Mouse (Mus musculus) activated CD4-positive, CD25-positive, alpha-beta regulatory T cell, adult 4 months (primary cell): Measurements from ENCODE around the gene Rfk. TPM values are rescaled to one million over a fixed set of nuclear protein-coding genes. Genes with fewer than 3 reads are reported as not detected.

Experiments
- ATAC-seq: one replicate; pipeline ENCODE4 v1.8.0; 2017
- polyA plus RNA-seq, 2 experiments: library from polyadenylated mRNA; unstranded; fragments of 100-300 nt; shearing (Covaris generic); gene quantifications; one replicate each; pipeline ENCODE4 v1.2.1; 2017

Rfk gene
- polyA plus RNA-seq, 2 experiments from 2014 or later = 20.6 to 30.8 TPM

DNA sequence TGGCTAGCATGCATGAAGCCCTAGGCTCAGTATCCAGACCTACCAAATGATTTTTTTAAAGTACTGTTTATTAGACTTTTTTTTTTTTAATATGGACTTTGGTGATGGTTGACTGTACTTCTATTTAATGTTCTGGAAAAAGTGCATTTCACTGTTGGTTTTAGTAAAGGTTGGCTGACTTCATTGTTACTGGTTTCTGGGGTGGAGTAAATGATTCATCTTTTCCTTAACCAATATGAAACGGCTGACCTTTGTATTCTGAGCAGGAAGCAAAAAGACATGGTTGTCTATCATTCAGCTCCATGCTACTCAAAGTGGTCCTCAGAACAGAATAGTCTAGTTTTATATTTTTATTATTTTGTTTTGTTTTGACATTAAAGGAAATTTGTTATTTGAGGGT, 8.4 kb upstream of the Rfk start:
- no peak for ATAC-seq

DNA sequence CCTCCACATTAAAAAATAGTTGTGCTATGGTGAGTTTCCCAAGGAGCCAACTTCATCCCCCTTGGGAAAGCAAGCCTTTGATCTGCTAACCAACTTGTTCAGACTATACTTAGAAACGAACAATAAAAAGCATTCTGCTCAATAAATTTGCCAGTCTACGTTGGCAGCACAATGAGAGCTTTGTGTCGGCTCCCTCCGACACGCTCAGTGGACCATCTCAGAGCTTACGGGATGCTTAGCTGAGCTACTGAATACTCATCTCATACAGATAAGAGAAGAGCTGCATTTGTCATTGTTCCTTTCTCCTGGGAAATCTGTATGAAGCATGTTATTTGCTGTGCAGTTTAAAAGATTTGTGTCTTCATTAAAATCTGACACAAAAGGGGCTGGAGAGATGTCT, 7.4 kb upstream of the Rfk start:
- no peak for ATAC-seq

DNA sequence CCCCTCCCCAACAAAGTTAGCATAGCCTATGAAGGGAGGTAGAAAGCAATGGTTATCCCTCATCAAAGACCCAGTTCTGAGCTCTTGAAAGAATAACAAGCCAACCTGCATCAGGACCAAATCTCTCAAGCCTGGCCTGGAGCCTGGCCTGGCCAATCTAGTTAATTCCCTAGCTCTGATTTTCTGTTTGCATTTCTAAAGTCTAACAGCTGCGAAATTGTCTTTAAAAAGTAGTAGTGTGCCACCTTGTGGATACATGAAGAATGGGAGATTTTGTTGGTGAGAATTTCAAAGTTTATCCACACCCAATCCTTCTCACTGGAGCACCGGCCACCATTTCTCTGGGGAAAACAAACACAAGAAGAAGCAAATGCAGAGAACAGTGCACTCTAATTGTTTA, 5.4 kb upstream of the Rfk start:
- ATAC-seq = no peak

GRCm38 (mm10) chr19:17392866-17393265, 977 bp upstream of the Rfk start:
- ATAC-seq = no peak

DNA sequence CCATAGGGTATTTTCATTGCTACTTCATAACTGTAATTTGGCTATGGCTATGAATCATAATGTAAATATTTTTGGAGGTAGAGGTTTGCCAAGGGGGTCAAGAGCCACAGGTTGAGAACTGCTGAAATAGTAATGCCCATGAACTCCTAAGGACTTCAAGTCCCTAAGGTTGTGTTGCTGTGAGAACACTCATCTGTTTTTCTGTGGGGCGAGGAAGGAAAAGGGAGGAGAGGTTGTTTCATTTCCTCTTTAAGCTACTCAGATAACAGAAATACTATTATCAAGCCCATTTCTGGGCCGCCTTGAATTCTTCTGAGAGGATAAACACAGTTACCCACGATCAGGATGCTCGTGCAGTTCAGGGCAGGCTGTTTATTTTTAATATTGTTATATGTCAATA, 3.0 kb downstream of the Rfk start:
- no peak for ATAC-seq

DNA sequence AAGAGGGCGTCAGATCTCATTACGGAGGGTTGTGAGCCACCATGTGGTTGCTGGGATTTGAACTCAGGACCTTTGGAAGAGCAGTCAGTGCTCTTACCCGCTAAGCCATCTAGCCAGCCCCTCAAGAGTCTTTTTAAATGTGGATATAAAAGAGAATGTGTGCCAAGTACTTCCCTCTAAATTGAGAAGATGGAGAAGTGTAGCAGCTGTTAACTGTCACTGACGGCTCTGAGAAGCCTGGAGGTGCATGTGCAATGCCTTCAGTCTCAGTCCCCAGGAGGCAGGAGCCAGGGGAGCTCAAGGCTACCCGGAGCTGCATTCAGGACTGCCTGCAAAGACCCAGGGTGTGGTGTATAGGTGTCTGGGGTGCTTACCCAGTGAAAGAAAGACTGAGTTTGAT, 4.1 kb downstream of the Rfk start:
- ATAC-seq = no peak

- no peak for ATAC-seq
Observed at GRCm38 (mm10) chr19:17399965-17400364, 6.1 kb downstream of the Rfk start.

DNA sequence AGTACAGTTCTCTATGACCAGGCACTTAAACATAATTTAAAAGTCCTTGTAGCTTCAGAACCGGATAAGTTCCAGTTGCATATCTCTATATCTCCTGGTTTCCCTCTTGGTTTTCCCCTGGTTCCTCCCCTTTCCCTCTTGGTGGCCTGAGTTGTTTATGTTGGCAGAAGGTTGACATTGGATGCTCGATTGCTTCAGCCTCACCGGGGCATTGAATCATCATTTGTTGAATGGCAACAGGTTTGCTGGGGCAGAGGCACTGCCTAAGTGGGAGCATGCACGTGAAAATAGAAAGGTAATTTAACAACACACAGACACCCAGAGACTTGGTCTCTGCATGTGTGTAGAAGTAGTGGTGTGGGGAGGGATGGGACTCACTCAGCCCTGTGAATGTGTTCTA, 6.7 kb downstream of the Rfk start:
- no peak for ATAC-seq

DNA sequence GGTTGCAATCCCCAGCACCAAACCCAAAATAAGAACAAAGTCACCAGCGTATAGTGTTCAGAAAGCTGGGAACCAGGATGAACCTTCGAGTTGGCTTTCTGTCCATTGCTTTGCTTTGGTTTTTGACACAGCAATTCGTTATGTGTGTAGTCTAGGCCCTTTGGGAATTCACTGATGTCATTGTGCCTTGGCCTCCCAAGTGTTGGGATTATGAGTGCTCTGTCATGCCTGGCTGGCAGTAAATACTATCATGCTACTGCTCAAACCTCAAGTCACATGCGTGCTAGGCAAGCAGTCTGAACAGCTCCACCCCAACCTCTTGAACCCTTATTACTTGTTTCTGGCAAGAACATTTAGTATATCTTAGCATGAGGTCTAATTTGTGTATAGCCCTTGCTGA, 9.3 kb downstream of the Rfk start:
- no peak for ATAC-seq

DNA sequence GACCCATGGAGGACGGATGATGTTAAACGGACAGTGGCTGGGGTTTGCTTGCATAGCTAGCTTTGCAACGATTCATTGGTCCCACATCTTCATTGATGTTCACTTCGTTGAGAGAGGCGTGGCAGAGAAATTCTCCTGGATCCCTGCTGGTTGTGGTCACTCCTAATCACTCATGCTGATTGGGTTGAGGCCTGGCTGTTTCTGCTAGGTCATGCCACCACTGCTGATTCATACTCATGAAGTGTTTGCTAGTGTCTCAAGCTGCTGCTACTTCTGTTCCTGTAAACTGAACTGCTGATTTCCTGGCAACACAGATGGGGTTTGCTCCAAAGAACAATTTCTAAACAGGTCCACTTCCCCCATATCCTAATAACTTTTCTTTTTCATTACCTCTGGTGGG, 13.0 kb downstream of the Rfk start:
- no peak for ATAC-seq

DNA sequence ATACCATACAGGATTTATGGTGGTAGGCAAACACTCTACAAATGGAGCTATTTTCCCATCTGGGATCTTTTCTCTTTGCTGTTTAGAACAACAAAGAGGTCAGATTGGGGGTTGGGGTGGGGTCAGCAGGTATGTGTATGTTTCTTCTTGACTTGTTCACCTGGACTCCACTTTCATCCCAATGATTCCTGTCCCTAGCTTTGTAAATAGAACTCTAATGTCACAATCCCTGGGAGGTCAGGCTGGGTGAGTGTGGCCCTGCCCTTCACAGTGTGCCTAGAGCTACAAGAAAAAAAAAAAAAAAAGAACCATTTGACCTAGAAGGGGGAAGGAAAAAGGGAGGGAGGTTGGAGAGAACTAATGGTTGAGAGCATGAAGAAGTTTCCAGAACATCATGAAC, 14.7 kb downstream of the Rfk start:
- no peak for ATAC-seq

DNA sequence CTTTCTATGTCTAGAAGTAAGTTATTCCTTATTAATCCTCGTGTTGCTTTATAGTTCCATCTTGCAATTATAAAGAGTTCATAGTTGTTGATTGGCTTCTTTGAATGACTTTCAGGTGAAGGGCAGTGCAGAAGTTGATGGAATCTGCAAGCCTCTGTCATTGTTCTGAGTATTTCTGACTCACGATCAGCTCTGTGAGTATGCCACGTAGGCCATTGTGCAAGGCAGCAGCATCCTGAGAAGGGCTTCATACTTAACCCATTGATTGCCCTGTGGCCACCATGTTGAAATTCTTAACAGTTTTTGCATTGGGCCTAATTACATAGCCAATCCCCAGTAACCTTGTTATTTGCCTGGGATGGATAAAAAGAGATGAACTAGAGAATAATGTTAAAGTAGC, 15.5 kb downstream of the Rfk start:
- ATAC-seq = no peak

DNA sequence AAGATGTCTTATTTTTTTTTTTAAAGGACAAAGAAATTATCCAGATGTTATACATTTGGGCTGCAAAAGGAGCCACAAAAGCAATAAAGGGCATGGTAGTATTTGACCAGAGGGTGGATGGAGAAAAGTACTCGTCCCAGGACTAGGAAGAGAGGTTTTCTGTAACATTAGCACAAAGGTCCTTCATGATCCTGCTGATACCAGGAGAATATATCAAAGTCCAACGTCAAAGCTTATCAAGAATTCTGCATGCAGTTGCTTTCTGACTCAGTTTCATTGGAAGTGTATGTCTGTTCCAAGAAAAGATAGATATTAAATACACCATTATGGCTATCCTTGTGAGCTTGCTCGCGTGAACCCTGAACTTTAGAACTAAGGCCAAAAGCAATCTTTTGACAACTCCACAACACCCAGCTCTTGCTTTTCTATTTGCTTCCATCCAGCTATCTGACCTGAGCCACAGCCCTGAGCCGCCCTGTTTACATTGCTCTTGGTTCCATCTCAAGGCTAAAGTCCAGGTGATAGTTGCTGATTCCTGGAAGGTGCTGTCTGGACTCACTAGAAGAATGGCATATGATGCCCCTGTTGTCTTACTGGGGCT, 16.7 kb downstream of the Rfk start:
- ATAC-seq = no peak

- ATAC-seq = no peak
Observed at GRCm38 (mm10) chr19:17412915-17413459, 19.1 kb downstream of the Rfk start.

- no peak for ATAC-seq
Observed at GRCm38 (mm10) chr19:17417855-17418254, 24.0 kb downstream of the Rfk start.

GRCm38 (mm10) chr19:17423306-17423705, 29.5 kb downstream of the Rfk start:
- ATAC-seq = no peak

GRCm38 (mm10) chr19:17427824-17428560, 34.1 kb downstream of the Rfk start:
- ATAC-seq = no peak

DNA sequence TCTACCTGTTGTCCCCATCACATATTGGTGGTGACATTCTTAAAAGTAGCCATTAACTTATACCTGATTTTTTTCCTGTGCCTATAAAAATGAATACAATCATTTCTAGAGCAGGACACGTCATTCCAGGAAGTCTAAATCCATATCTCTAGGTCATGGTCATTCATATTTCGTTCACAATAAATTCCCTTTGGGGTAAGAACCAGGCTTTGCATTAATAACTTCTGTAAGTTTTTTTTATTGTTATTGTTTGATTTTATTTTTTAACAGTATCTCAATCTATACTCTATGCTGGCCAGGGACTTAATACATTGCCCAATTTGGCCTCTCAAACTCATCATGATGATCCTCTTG, 34.7 kb downstream of the Rfk start:
- no peak for ATAC-seq

DNA sequence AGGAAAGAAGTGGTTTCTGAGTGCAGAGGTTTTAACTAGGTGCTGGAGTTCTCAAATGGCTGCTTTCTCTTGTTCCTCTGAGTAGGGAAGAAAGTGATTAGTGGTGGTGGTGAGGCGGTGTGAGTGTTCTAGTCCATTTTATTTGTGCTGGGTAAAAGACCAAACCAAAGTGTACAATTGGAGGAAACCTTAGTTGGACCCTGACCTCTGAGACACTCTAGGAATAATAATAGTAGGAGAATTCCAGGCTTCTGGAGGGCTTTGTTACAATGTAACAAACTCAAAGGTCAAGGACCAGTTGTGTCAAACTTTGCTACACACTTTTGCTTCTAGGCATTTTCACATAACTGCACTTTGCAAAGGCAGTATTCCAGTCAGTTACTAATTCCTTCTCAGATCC, 42.8 kb downstream of the Rfk start:
- no peak for ATAC-seq

- ATAC-seq = no peak
Observed at GRCm38 (mm10) chr19:17439476-17440189, 45.8 kb downstream of the Rfk start.

- no peak for ATAC-seq
Observed at GRCm38 (mm10) chr19:17443581-17443980, 49.7 kb downstream of the Rfk start.
